Mouse (Mus musculus): ENCODE measurements around the gene 4930451I11Rik. TPM values are rescaled to one million over a fixed set of nuclear protein-coding genes. Genes with fewer than 3 reads are reported as not detected.

The 4930451I11Rik gene
- total RNA-seq, 1 experiment, result not detected

DNA sequence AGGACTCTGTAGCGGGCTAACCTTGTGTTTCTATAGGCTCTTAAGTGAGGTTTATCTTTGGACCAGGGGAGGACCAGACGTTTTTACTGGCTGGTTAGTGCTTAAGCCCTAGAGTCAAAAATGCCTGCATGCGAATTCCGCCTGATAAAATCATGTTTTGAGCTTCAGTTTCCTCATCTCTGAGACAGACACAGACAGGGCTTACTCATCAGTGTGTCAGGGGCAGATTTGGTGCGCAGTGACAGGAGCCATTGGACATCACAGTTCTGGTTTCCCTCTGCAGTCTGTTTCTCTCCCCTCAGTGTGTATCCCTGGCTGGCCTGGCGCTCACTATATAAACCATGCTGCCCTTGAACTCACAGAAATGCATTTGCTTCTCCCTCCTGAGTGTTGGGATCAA, 28.3 kb downstream of the 4930451I11Rik start:
- Histone ChIP-seq H3K27ac (ENCODE audit: insufficient read depth, low read depth, low read length, poor library complexity, severe bottlenecking) (no peak overlapping the region), H3K4me3 (ENCODE audit: insufficient read depth in 1 of 2, low read depth in 1 of 2, low read length in 2 of 2, poor library complexity in 1 of 2, severe bottlenecking in 1 of 2) (no peak overlapping the region), H3K36me3 (ENCODE audit: control insufficient read depth, insufficient read depth, low read length, poor library complexity, severe bottlenecking) (peaks cover 9% of the 10 kb centered on the region; the same call in 1 of the 2 replicates), H3K9me3 (ENCODE audit: control insufficient read depth, insufficient read depth, low read depth, low read length) (no peaks in the 10 kb centered on the region), H3K4me1 (ENCODE audit: control insufficient read depth in 2 of 2, insufficient read depth in 2 of 2, low read length in 2 of 2, poor library complexity in 1 of 2) (peaks cover 0 to 12% of the 10 kb centered on the region in 2 experiments; a peak in 1 of 4 replicates), H3K9ac (ENCODE audit: insufficient read depth, low read depth, low read length, poor library complexity, severe bottlenecking) (no peak overlapping the region)
- DNase-seq (ENCODE audit: low read depth, low spot score), result no peak
- TF ChIP-seq CHD2 (IDR thresholded peaks at IDR 0.05; ENCODE audit: low read depth, low read length), result no peak
- TF ChIP-seq ZC3H11A (IDR thresholded peaks at IDR 0.05; ENCODE audit: borderline replicate concordance, low read depth, low read length), result no peak
- TF ChIP-seq ZNF384 (IDR thresholded peaks at IDR 0.05; ENCODE audit: low read depth, low read length), result no peak
- TF ChIP-seq HCFC1 (IDR thresholded peaks at IDR 0.05; ENCODE audit: borderline replicate concordance, insufficient read depth, low read length), result no peak
- no peak for TF ChIP-seq MAFK (IDR thresholded peaks at IDR 0.05; ENCODE audit: insufficient read depth, low read depth, low read length)
- in situ Hi-C loops (cut with MboI; ENCODE audit: low sequenced_read_pairs in 2 of 2, unreplicated experiment in 2 of 2), result no loop called here

DNA sequence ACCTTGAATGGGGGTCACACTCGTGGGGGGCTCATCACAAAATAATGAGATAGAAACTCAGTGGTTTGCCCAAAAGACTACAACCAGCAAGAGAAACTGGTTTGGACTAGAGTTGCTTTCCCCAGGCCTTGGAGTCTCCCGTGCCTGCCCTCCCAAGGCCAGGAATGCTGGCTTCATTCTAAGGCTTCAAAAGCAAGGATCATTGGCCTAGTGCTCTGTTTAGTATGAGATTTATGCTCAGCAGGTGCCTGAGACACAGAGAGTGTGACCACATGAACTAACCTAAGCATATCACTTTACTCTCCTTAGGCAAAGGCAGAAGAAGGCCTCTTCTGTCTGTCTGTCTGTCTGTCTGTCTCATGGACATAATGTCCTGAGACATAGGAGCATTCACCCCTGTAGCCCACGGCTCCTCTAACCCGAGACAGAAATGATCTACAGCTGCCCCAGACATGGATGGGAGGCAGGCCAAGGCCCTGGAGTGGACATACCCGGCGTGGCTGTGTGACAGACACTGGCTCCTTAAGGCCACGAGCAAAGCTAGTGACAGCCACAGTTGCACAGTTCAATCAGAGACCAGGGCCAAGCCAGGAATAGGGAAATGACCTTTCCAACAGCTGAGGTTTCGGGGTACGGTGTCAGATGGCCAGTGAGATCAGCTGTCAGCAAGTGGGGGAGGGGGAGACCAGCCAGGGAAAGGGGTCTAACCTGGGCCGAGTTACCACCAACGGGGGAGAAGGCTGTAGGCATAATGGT, 29.1 kb downstream of the 4930451I11Rik start:
- H3K9ac ChIP-seq (ENCODE audit: insufficient read depth, low read depth, low read length, poor library complexity, severe bottlenecking), result no peak overlapping the region
- in situ Hi-C loops (cut with MboI; ENCODE audit: low sequenced_read_pairs in 2 of 2, unreplicated experiment in 2 of 2), result no loop called here
- no peak overlapping the region for H3K27ac ChIP-seq (ENCODE audit: insufficient read depth, low read depth, low read length, poor library complexity, severe bottlenecking)
- no peaks in the 10 kb centered on the region for H3K9me3 ChIP-seq (ENCODE audit: control insufficient read depth, insufficient read depth, low read depth, low read length)
- H3K4me3 ChIP-seq (ENCODE audit: insufficient read depth in 1 of 2, low read depth in 1 of 2, low read length in 2 of 2, poor library complexity in 1 of 2, severe bottlenecking in 1 of 2), result no peak overlapping the region
- H3K4me1 ChIP-seq (ENCODE audit: control insufficient read depth in 2 of 2, insufficient read depth in 2 of 2, low read length in 2 of 2, poor library complexity in 1 of 2), result peaks cover 0 to 8% of the 10 kb centered on the region in 2 experiments; a peak in 1 of 4 replicates
- peaks cover 17% of the 10 kb centered on the region for H3K36me3 ChIP-seq (ENCODE audit: control insufficient read depth, insufficient read depth, low read length, poor library complexity, severe bottlenecking)
- no peak for DNase-seq (ENCODE audit: low read depth, low spot score)
- TF ChIP-seq ZC3H11A (IDR thresholded peaks at IDR 0.05; ENCODE audit: borderline replicate concordance, low read depth, low read length) (no peak), CHD2 (IDR thresholded peaks at IDR 0.05; ENCODE audit: low read depth, low read length) (no peak), MAFK (IDR thresholded peaks at IDR 0.05; ENCODE audit: insufficient read depth, low read depth, low read length) (no peak), ZNF384 (IDR thresholded peaks at IDR 0.05; ENCODE audit: low read depth, low read length) (no peak), HCFC1 (IDR thresholded peaks at IDR 0.05; ENCODE audit: borderline replicate concordance, insufficient read depth, low read length) (no peak)

GRCm38 (mm10) chr7:126801057-126801422, 30.4 kb downstream of the 4930451I11Rik start:
- H3K36me3 ChIP-seq (ENCODE audit: control insufficient read depth, insufficient read depth, low read length, poor library complexity, severe bottlenecking), result peaks cover 29% of the 10 kb centered on the region
- no peak overlapping the region for H3K4me3 ChIP-seq (ENCODE audit: insufficient read depth in 1 of 2, low read depth in 1 of 2, low read length in 2 of 2, poor library complexity in 1 of 2, severe bottlenecking in 1 of 2)
- TF ChIP-seq CHD2 (IDR thresholded peaks at IDR 0.05; ENCODE audit: low read depth, low read length) (no peak), MAFK (IDR thresholded peaks at IDR 0.05; ENCODE audit: insufficient read depth, low read depth, low read length) (no peak), ZNF384 (IDR thresholded peaks at IDR 0.05; ENCODE audit: low read depth, low read length) (no peak)
- H3K9me3 ChIP-seq (ENCODE audit: control insufficient read depth, insufficient read depth, low read depth, low read length), result no peaks in the 10 kb centered on the region
- DNase-seq (ENCODE audit: low read depth, low spot score), result no peak
- in situ Hi-C loops (cut with MboI; ENCODE audit: low sequenced_read_pairs in 2 of 2, unreplicated experiment in 2 of 2), result no loop called here
- peak overlapping the region; percentile 28; the same call in 1 of the 2 replicates for H3K27ac ChIP-seq (ENCODE audit: insufficient read depth, low read depth, low read length, poor library complexity, severe bottlenecking)
- peaks cover 0 to 13% of the 10 kb centered on the region in 2 experiments; a peak in 1 of 4 replicates for H3K4me1 ChIP-seq (ENCODE audit: control insufficient read depth in 2 of 2, insufficient read depth in 2 of 2, low read length in 2 of 2, poor library complexity in 1 of 2)
- H3K9ac ChIP-seq (ENCODE audit: insufficient read depth, low read depth, low read length, poor library complexity, severe bottlenecking), result peak overlapping the region; percentile 42; the same call in 1 of the 2 replicates

DNA sequence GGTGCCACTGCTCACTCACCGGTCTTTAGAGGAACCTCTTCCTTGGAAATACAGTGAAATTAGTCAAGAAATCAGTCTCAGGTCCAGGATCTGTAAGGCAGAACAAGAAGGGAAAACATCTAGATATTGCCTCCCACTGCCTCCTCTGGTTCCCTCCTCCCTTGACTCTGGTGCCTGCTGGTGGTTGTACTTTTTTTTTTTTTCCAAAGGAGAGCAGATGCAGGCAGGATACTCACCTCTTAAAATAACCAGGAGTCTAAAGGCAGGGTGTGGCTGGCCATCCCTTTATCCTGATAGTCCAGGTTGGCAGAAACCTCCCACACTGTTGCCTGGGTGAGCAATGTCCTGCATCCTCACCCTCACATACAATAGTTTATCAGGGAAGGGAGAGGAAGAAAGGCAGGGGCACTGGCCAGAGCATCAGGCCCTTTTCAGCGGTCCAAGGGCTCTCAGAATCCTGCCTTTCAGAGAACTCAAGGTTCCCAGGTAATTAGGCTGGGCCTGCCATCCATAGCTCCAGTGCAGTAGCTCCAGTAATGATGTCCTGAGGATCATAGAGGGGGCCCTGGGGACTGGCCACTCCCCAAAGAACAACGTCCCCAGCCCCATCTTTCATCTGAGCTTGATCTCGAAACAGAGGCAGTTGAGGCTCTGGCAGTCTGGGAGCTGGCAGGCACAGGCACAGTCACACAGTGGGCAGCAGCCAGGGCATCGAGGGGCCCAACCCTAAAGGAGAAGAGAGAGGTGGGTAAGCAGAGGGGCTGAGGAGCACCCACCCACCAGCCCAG, 31.0 kb downstream of the 4930451I11Rik start:
- Histone ChIP-seq H3K4me1 (ENCODE audit: control insufficient read depth in 2 of 2, insufficient read depth in 2 of 2, low read length in 2 of 2, poor library complexity in 1 of 2) (peaks cover 0 to 13% of the 10 kb centered on the region in 2 experiments; a peak in 1 of 4 replicates), H3K36me3 (ENCODE audit: control insufficient read depth, insufficient read depth, low read length, poor library complexity, severe bottlenecking) (peaks cover 35% of the 10 kb centered on the region), H3K4me3 (ENCODE audit: insufficient read depth in 1 of 2, low read depth in 1 of 2, low read length in 2 of 2, poor library complexity in 1 of 2, severe bottlenecking in 1 of 2) (peak overlapping the region; percentile 70 to 89), H3K9ac (ENCODE audit: insufficient read depth, low read depth, low read length, poor library complexity, severe bottlenecking) (peak overlapping the region; percentile 76), H3K27ac (ENCODE audit: insufficient read depth, low read depth, low read length, poor library complexity, severe bottlenecking) (peak overlapping the region; percentile 92), H3K9me3 (ENCODE audit: control insufficient read depth, insufficient read depth, low read depth, low read length) (no peaks in the 10 kb centered on the region)
- no peak for DNase-seq (ENCODE audit: low read depth, low spot score)
- in situ Hi-C loops (cut with MboI; ENCODE audit: low sequenced_read_pairs in 2 of 2, unreplicated experiment in 2 of 2), result no loop called here
- TF ChIP-seq ZNF384 (IDR thresholded peaks at IDR 0.05; ENCODE audit: low read depth, low read length) (peak; percentile 66), HCFC1 (IDR thresholded peaks at IDR 0.05; ENCODE audit: borderline replicate concordance, insufficient read depth, low read length) (no peak)

Data from ES-E14 (cell line).